Mouse (Mus musculus) retina, embryonic 14.5 days (tissue): ENCODE data around the gene Olfr148.

Source experiments
- DNase-seq: peaks from one replicate; pipeline ENCODE4 v3.0.0-alpha.2; 2015; ENCODE audit warnings: low spot score

Gene Olfr148

GRCm38 (mm10) chr9:39610355-39610754 is at the start of gene Olfr148:
Olfr148 (plus strand) TSS chr9:39610655.
- no peak for DNase-seq

GRCm38 (mm10) chr9:39575469-39575868 is 35.0 kb upstream of the Olfr148 start, which contains the start of gene Olfr959:
Olfr959 (minus strand) TSS chr9:39575569.
- DNase-seq = no peak

GRCm38 (mm10) chr9:39577050-39577449 is 33.4 kb upstream of the Olfr148 start:
- DNase-seq = no peak

GRCm38 (mm10) chr9:39602536-39603332 is 7.7 kb upstream of the Olfr148 start:
- DNase-seq = peak; percentile 50

GRCm38 (mm10) chr9:39603333-39603845 is 7.1 kb upstream of the Olfr148 start:
- peak; percentile 58 for DNase-seq

- DNase-seq = peak; percentile 52
Measured at GRCm38 (mm10) chr9:39603999-39604453, 6.4 kb upstream of the Olfr148 start, which contains the start of gene AW551984. AW551984 (minus strand) TSS chr9:39604403.

GRCm38 (mm10) chr9:39608497-39608896 is 2.0 kb upstream of the Olfr148 start:
- no peak for DNase-seq

- peak; percentile 52 for DNase-seq
Measured at GRCm38 (mm10) chr9:39611953-39612352, 1.5 kb downstream of the Olfr148 start.

- DNase-seq = no peak
Measured at GRCm38 (mm10) chr9:39621073-39621472, 10.6 kb downstream of the Olfr148 start, which contains the start of gene Olfr960. Olfr960 (plus strand) TSS chr9:39621373.

- DNase-seq = no peak
Measured at GRCm38 (mm10) chr9:39623783-39624182, 13.3 kb downstream of the Olfr148 start.

GRCm38 (mm10) chr9:39624711-39625110 is 14.3 kb downstream of the Olfr148 start:
- DNase-seq = no peak

- DNase-seq = no peak
Measured at GRCm38 (mm10) chr9:39629069-39629468, 18.6 kb downstream of the Olfr148 start.

GRCm38 (mm10) chr9:39633913-39634594 is 23.6 kb downstream of the Olfr148 start:
- no peak for DNase-seq

- DNase-seq = no peak
Measured at GRCm38 (mm10) chr9:39644785-39645184, 34.3 kb downstream of the Olfr148 start, which contains the start of gene Olfr961. Olfr961 (plus strand) TSS chr9:39645085.

- DNase-seq = no peak
Measured at GRCm38 (mm10) chr9:39647382-39647781, 36.9 kb downstream of the Olfr148 start.

GRCm38 (mm10) chr9:39654756-39655396 is 44.4 kb downstream of the Olfr148 start:
- DNase-seq = peak; percentile 12
